Mouse (Mus musculus): ENCODE measurements around the gene Specc1l.

- TF ChIP-seq EP300 (optimal IDR thresholded peaks at IDR 0.05) (no peak), CTCF (IDR thresholded peaks at IDR 0.05; ENCODE audit: low read depth) (no peak)
Measured at GRCm38 (mm10) chr10:75246331-75246730, 34.5 kb downstream of the Specc1l start.
